Mouse (Mus musculus) liver, embryonic 14.5 days (tissue): ENCODE measurements around the gene Necab3.

Experiments used
- CTCF ChIP-seq: IDR thresholded peaks from 2 replicates; pipeline ENCODE4 v1.5.1; 2016; ENCODE audit warnings: antibody characterized with exemption, low read depth, control low read depth
- EP300 ChIP-seq: IDR thresholded peaks from 2 replicates; pipeline ENCODE4 v1.6.1; 2016; ENCODE audit warnings: antibody characterized with exemption, low read depth

DNA sequence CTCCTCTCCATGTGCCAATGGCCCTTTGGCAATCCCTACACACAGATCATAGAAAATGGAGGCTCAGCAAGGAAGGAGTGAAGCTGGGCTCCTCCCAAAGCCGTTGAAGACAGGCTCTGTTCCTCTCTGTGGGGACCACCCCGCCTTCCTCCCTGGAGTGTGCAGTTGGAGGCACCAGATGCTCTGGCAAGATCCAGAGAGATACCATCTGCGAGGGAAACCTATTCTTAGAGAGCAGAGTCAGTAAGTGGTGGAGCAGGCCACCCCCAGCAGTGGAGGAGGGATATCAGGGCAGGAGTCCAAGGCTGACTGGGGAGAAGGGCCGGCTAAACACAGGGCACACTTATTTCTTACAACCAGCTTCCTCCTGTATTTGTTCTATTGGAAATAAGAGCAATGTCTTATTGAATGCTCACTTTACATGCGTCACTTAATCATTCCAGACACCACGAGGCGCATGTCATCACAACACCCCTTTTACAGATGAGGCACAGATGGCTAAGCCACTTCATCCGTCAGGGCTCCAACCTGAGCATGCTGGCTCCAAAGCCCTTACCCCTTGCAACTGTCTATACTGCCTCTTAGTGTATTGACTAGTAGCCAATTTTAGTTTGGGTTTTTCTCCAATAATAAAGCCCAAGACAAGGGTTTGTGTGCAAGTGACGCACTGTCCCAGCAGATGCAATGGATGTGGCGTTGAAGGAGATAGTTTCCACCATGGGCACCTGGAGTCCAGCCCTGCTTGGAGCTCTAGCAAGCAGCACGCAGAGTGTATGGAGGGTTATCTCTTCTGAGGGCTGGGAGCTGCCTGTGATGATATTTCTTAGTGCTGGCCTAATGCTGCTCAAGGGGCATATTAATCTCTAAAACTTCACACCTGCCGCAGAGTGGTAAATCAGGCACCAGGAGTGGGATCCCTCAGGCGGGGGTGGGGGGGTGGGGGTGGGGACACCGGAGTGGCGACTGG is 25.5 kb upstream of the Necab3 start:
- TF ChIP-seq EP300 (peak; percentile 32; the same call in 1 of the 2 replicates), CTCF (no peak)
